Mouse (Mus musculus): ENCODE measurements around the gene Rufy1. TPM values are rescaled to one million over a fixed set of nuclear protein-coding genes. Genes with fewer than 3 reads are reported as not detected.

Gene Rufy1
- polyA plus RNA-seq, 1 experiment, result 38.3 TPM

- Histone ChIP-seq H3K27me3 (ENCODE audit: control insufficient read depth, insufficient read depth, low read length) (no peaks in the 10 kb centered on the region), H3K4me3 (replicated peaks; ENCODE audit: insufficient read depth, low read depth, low read length) (no peak overlapping the region), H3K4me1 (ENCODE audit: control insufficient read depth, insufficient read depth, low read length) (no peaks in the 10 kb centered on the region), H3K27ac (ENCODE audit: insufficient read depth, low read length) (no peak overlapping the region)
- WGBS, result 64% methylated on average over 11 of the region's 11 CpGs
- TF ChIP-seq POLR2A (IDR thresholded peaks at IDR 0.05; ENCODE audit: borderline replicate concordance, insufficient read depth, low read length) (no peak), CTCF (IDR thresholded peaks at IDR 0.05; ENCODE audit: borderline replicate concordance, insufficient read depth, low read depth, low read length) (no peak)
- no peak for DNase-seq
These were observed 34.1 kb downstream of the Rufy1 start for GRCm38 (mm10) chr11:50396766-50397307.

- WGBS, result 93% methylated on average over 7 of the region's 7 CpGs
- Histone ChIP-seq H3K27me3 (ENCODE audit: control insufficient read depth, insufficient read depth, low read length) (no peaks in the 10 kb centered on the region), H3K4me3 (replicated peaks; ENCODE audit: insufficient read depth, low read depth, low read length) (no peak overlapping the region), H3K27ac (ENCODE audit: insufficient read depth, low read length) (no peak overlapping the region), H3K4me1 (ENCODE audit: control insufficient read depth, insufficient read depth, low read length) (no peaks in the 10 kb centered on the region)
- DNase-seq, result no peak
- TF ChIP-seq POLR2A (IDR thresholded peaks at IDR 0.05; ENCODE audit: borderline replicate concordance, insufficient read depth, low read length), result no peak
- TF ChIP-seq CTCF (IDR thresholded peaks at IDR 0.05; ENCODE audit: borderline replicate concordance, insufficient read depth, low read depth, low read length), result no peak
These were observed 36.2 kb downstream of the Rufy1 start for GRCm38 (mm10) chr11:50394731-50395130.

- WGBS, result 80% methylated on average over 6 of the region's 6 CpGs
- Histone ChIP-seq H3K4me3 (replicated peaks; ENCODE audit: insufficient read depth, low read depth, low read length) (no peak overlapping the region), H3K27ac (ENCODE audit: insufficient read depth, low read length) (no peak overlapping the region), H3K27me3 (ENCODE audit: control insufficient read depth, insufficient read depth, low read length) (no peaks in the 10 kb centered on the region), H3K4me1 (ENCODE audit: control insufficient read depth, insufficient read depth, low read length) (no peaks in the 10 kb centered on the region)
- no peak for TF ChIP-seq CTCF (IDR thresholded peaks at IDR 0.05; ENCODE audit: borderline replicate concordance, insufficient read depth, low read depth, low read length)
- TF ChIP-seq POLR2A (IDR thresholded peaks at IDR 0.05; ENCODE audit: borderline replicate concordance, insufficient read depth, low read length), result no peak
- DNase-seq, result no peak
These were observed 37.6 kb downstream of the Rufy1 start for GRCm38 (mm10) chr11:50393306-50393705.

- TF ChIP-seq CTCF (IDR thresholded peaks at IDR 0.05; ENCODE audit: borderline replicate concordance, insufficient read depth, low read depth, low read length), result no peak
- TF ChIP-seq POLR2A (IDR thresholded peaks at IDR 0.05; ENCODE audit: borderline replicate concordance, insufficient read depth, low read length), result no peak
- H3K4me1 ChIP-seq (ENCODE audit: control insufficient read depth, insufficient read depth, low read length), result no peaks in the 10 kb centered on the region
- H3K27me3 ChIP-seq (ENCODE audit: control insufficient read depth, insufficient read depth, low read length), result no peaks in the 10 kb centered on the region
- no peak overlapping the region for H3K27ac ChIP-seq (ENCODE audit: insufficient read depth, low read length)
- 89% methylated on average over 4 of the region's 4 CpGs for WGBS
- no peak for DNase-seq
- no peak overlapping the region for H3K4me3 ChIP-seq (replicated peaks; ENCODE audit: insufficient read depth, low read depth, low read length)
These were observed 39.5 kb downstream of the Rufy1 start for GRCm38 (mm10) chr11:50391272-50391960.

DNA sequence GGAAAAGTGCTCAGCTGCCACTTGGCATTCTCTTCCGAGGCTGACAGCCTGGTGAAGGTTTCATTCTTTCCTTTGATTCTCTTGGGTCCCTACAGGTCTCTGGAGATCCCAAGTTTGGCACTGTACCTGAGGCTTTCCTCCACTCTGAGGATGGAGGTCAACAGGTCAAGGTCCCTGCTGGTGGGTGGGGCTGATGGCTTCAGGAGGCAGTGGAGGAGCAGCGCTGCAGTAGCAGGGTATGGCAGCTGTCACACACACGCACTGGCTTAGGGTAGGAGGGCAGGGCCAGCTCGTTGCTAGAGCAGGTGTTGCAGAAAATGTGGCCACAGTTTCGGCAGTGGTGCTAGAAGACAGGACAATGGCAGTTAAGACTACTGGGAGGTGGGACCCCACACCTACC lies 41.3 kb downstream of the Rufy1 start:
- no peak for DNase-seq
- TF ChIP-seq CTCF (IDR thresholded peaks at IDR 0.05; ENCODE audit: borderline replicate concordance, insufficient read depth, low read depth, low read length) (no peak), POLR2A (IDR thresholded peaks at IDR 0.05; ENCODE audit: borderline replicate concordance, insufficient read depth, low read length) (no peak)
- Histone ChIP-seq H3K27me3 (ENCODE audit: control insufficient read depth, insufficient read depth, low read length) (no peaks in the 10 kb centered on the region), H3K4me3 (replicated peaks; ENCODE audit: insufficient read depth, low read depth, low read length) (no peak overlapping the region), H3K27ac (ENCODE audit: insufficient read depth, low read length) (no peak overlapping the region), H3K4me1 (ENCODE audit: control insufficient read depth, insufficient read depth, low read length) (no peaks in the 10 kb centered on the region)
- 36% methylated on average over 5 of the region's 5 CpGs for WGBS

DNA sequence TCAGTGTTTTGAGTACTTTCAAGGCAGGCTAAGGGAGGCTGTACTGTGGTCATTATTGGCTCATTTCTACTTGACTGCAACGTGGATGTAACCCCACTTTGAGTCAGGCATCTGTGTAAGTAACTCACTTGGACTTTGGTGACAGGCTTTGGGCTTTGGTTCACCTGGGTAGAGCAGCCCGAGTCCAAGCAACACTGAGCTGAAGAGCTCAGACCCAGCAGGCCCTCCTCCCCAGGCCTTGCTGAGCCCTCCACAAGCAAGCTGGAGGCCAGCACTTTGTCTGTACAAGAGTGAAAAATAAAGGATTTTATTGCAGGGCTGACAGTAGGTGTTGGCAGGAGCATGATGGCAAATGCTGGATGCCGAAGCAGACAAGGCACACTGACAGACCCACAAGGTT lies 41.9 kb downstream of the Rufy1 start:
- Histone ChIP-seq H3K4me3 (replicated peaks; ENCODE audit: insufficient read depth, low read depth, low read length) (no peak overlapping the region), H3K27ac (ENCODE audit: insufficient read depth, low read length) (no peak overlapping the region), H3K27me3 (ENCODE audit: control insufficient read depth, insufficient read depth, low read length) (no peaks in the 10 kb centered on the region), H3K4me1 (ENCODE audit: control insufficient read depth, insufficient read depth, low read length) (no peaks in the 10 kb centered on the region)
- no peak for DNase-seq
- no peak for TF ChIP-seq POLR2A (IDR thresholded peaks at IDR 0.05; ENCODE audit: borderline replicate concordance, insufficient read depth, low read length)
- TF ChIP-seq CTCF (IDR thresholded peaks at IDR 0.05; ENCODE audit: borderline replicate concordance, insufficient read depth, low read depth, low read length), result no peak
- 52% methylated on average over 3 of the region's 3 CpGs for WGBS

DNA sequence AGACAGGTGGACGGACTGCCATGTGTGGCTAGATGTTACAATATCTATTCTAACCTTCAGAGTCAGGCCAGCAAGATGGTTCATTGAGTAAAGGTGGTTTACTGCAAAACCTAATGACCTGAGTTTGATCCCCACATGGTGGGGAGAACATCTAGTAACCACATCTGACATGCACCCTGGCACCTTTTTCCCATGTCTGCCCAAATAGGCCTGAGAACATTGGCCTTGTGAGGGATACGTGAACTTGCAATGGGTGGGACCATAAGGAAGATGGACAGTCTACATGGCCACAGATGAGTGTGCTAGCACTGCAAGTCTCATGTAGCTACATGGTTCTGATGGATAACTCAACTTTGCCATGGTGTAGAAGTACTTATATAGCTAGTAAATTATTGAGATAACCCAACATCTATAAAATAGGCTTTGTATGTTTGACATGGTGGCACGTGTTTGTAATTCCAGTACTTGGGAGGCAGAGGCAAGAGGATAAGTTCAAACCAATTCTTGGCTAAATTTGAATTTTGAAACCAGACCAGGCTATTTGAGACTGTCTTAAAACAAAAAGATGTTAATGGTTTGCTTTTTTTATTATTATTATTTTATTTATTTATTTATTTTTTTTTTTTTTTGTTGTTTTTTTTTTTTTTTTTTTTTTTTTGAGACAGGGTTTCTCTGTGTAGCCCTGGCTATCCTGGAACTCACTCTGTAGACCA lies 42.6 kb downstream of the Rufy1 start:
- TF ChIP-seq CTCF (IDR thresholded peaks at IDR 0.05; ENCODE audit: borderline replicate concordance, insufficient read depth, low read depth, low read length), result no peak
- TF ChIP-seq POLR2A (IDR thresholded peaks at IDR 0.05; ENCODE audit: borderline replicate concordance, insufficient read depth, low read length), result no peak
- no peak for DNase-seq
- Histone ChIP-seq H3K27ac (ENCODE audit: insufficient read depth, low read length) (no peak overlapping the region), H3K4me3 (replicated peaks; ENCODE audit: insufficient read depth, low read depth, low read length) (no peak overlapping the region), H3K27me3 (ENCODE audit: control insufficient read depth, insufficient read depth, low read length) (no peaks in the 10 kb centered on the region), H3K4me1 (ENCODE audit: control insufficient read depth, insufficient read depth, low read length) (no peaks in the 10 kb centered on the region)
- WGBS, result 85% methylated on average over 3 of the region's 3 CpGs

GRCm38 (mm10) chr11:50387697-50388096 lies 43.2 kb downstream of the Rufy1 start:
- no peaks in the 10 kb centered on the region for H3K27me3 ChIP-seq (ENCODE audit: control insufficient read depth, insufficient read depth, low read length)
- no peak overlapping the region for H3K27ac ChIP-seq (ENCODE audit: insufficient read depth, low read length)
- DNase-seq, result no peak
- 85% methylated on average over 4 of the region's 4 CpGs for WGBS
- no peaks in the 10 kb centered on the region for H3K4me1 ChIP-seq (ENCODE audit: control insufficient read depth, insufficient read depth, low read length)
- no peak for TF ChIP-seq POLR2A (IDR thresholded peaks at IDR 0.05; ENCODE audit: borderline replicate concordance, insufficient read depth, low read length)
- TF ChIP-seq CTCF (IDR thresholded peaks at IDR 0.05; ENCODE audit: borderline replicate concordance, insufficient read depth, low read depth, low read length), result no peak
- no peak overlapping the region for H3K4me3 ChIP-seq (replicated peaks; ENCODE audit: insufficient read depth, low read depth, low read length)
